Mouse (Mus musculus) C2C12 (cell line): ENCODE data around the gene B130006D01Rik.

ENCODE experiments used
- CEBPB ChIP-seq: IDR thresholded peaks from one replicate; pipeline ENCODE4 v1.6.1; 2011; ENCODE audit warnings: low read depth, mild to moderate bottlenecking, control low read depth, moderate library complexity
- CTCF ChIP-seq: IDR thresholded peaks from one replicate; pipeline ENCODE4 v1.5.1; 2011; ENCODE audit not compliant: control insufficient read depth, insufficient read depth, insufficient read length
- FOSL1 ChIP-seq: IDR thresholded peaks from one replicate; pipeline ENCODE4 v1.8.0; 2011; ENCODE audit warnings: mild to moderate bottlenecking, low read length; ENCODE audit not compliant: poor library complexity, insufficient read depth, severe bottlenecking
- MAX ChIP-seq: IDR thresholded peaks from one replicate; pipeline ENCODE4 v1.6.1; 2011; ENCODE audit warnings: mild to moderate bottlenecking, control low read depth
- MYOD1 ChIP-seq: IDR thresholded peaks from one replicate; pipeline ENCODE4 v1.6.1; 2011; ENCODE audit warnings: low read depth; ENCODE audit not compliant: control insufficient read depth, insufficient read length
- MYOG ChIP-seq: IDR thresholded peaks from one replicate; pipeline ENCODE4 v1.6.1; 2011; ENCODE audit not compliant: control insufficient read depth, insufficient read length; ENCODE audit errors: extremely low read depth
- USF1 ChIP-seq: IDR thresholded peaks from one replicate; pipeline ENCODE4 v1.6.1; 2011; ENCODE audit warnings: low read depth, mild to moderate bottlenecking, control low read depth, moderate library complexity

GRCm38 (mm10) chr11:95770720-95771364 is 47.5 kb downstream of the B130006D01Rik start:
- no peak for TF ChIP-seq CEBPB
- TF ChIP-seq CTCF: no peak
- TF ChIP-seq MAX: no peak
- no peak for TF ChIP-seq USF1
- TF ChIP-seq MYOG: no peak
- no peak for TF ChIP-seq FOSL1
- TF ChIP-seq MYOD1: no peak
